Mouse (Mus musculus) A20 (cell line): ENCODE results near the gene Zfp638.
A peak's percentile ranks its signal among the peaks of the same experiment; 100 is the strongest.
"Not testable (repeated sequence)": the region's sequence is repeated elsewhere in the genome, so short reads cannot be mapped to it uniquely, and the experiment has no call there.

Source experiments
- DNase-seq: peaks from one replicate; pipeline ENCODE4 v3.0.0-alpha.2; 2011; ENCODE audit warnings: low read depth, low spot score

The Zfp638 gene

GRCm38 (mm10) chr6:84009915-84010302 lies 143.0 kb downstream of the Zfp638 start:
- DNase-seq: no peak

DNA sequence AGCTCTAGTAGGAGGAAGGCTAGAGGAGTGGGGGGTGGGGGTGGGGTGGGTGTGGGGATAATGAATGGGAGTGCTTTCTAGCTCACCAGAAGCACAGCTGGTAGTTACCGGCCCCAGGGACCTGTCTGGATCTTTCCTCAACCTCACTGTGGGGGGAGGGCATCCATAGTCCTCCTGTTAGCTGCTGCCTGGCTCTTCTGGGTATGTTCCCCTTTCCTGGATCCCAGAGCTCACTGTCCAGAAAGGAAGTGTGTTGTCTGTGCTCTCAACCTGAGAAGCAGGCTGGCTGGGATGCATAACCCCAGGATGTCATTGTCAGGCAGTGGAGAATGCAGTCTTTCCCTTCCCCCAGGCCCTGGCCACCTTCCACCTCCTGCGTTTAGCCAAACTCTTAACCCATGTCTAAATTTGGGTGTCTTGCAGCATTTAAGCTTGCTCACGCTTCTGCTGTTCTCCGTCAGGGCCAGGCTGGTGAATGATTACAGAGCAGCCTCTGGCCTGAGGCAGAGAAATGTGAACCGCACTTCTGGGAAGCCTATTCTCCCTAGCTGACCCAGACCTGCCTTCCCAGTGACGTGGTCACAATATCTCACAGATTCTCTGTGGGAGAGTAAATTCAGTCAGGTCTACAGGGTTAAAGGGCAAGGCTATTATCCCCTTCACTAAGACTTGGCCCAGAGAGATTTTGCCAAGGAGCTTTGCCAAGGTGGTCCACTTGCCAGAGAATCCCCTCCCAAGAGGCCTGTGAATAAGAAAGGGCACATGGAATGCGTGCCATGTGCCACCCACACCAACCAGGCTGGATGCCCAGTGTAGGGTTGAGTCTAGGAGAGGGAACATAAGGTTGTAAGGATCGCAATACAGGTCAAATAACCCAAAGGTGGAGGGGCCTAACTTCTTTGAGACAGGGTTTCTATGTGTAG lies 143.7 kb downstream of the Zfp638 start:
- no peak for DNase-seq

DNA sequence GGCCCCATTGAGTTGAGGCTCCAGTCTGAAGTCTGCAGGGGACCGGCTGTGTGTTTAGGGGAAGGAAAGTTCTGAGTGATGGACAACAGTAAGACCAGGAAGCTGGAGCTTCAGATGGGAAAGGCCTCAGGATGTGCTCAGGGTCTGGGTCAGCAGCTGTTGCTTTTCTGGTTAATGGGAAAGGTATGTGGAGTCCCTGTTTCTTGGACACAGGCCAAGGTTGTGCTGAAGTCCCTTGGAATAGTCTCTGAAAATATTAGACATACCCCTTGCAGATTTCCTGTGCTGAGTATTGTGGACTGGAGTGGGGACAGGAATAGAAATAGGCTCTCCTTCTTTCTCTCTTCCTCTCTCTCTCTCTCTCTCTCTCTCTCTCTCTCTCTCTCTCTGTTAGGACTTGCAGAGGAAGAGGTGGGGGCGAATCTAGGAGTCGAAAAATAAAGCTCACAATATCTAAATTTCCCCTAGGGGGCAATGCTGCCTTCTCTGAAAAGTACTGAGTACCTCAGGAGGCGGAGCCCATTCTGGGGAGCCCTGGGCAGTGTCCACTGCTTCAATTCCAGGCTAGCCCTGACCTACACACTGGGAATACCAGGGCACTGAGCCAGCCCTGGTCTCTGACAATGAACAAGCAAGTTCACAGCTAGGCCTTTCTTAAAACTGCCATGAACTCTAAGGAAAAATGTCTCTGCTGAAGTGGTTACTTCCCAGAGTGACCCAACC lies 148.2 kb downstream of the Zfp638 start:
- DNase-seq: peak; percentile 19

- no peak for DNase-seq
Measured at GRCm38 (mm10) chr6:84016851-84017250, 149.9 kb downstream of the Zfp638 start.

DNA sequence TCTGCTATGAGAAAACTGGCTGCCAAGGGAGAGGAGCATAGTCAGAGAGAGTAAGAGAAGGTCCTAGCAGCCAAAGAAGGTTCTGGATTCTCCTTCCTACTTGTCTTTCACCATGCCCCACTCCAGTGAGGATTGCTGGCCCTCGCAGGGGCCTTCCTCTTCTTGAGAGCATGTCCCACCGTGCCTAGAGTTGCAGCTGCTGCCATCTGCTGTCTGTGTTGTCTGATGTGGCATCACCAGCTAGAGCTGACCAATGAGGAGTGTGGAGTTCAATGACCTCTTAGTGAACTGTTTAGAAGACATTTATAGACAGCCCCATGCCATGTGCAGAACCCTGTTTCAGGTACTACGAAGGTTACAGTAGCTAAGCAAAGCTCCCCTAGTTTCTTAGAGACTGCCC lies 150.5 kb downstream of the Zfp638 start:
- peak; percentile 49 for DNase-seq

DNA sequence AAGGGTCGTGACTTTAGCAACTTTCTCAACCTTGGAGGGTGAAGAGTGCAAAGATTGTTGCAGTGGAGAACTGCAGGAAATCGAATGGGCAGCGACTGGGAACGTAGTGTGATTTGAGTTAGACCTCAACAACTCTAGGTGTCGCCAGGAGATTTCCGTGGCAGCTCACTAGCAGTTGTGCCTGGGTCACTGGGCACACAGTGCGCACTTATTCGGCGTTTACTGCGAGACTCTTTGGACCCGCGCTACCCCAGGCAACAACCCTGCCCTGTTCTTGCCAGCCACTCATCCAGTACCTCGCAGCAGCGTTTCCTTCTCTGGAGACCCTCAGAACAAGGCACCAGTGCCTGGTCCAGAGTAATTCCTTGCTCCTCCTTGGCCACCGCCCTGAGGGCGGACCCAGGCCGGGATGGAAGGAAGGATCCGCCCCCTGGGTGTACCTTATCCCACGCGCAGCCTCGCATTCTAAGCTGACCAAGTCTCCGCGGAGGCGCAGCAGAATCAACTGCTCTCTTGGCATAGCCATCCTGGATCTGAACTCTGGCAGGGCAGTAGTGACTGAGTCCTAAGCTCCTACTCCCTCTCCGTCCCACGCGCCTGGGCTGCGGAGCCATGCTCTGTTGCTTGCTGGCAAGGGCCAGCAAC lies 152.1 kb downstream of the Zfp638 start:
- DNase-seq: no peak

DNA sequence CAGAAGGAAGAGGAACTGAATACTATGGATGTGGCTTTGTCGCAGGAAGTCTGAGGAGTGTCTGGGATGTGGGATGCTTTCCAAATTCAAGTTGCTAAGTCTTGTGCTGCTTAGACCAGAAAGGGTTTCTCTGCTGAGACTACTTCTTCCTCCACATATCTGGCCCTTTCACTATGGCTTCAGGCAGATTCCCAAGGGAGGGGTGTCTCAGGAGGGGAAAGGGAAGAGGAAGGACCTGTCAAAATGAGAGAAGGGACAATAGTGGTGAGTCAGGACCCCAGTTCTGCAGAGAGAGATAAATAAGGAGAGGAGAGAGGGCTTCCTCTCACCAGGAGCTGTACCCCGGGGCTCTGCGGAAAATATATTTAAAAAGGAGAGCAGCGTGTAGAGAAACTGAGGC lies 153.1 kb downstream of the Zfp638 start:
- DNase-seq: no peak

- DNase-seq: no peak
Measured at GRCm38 (mm10) chr6:84021990-84022389, 155.1 kb downstream of the Zfp638 start.

DNA sequence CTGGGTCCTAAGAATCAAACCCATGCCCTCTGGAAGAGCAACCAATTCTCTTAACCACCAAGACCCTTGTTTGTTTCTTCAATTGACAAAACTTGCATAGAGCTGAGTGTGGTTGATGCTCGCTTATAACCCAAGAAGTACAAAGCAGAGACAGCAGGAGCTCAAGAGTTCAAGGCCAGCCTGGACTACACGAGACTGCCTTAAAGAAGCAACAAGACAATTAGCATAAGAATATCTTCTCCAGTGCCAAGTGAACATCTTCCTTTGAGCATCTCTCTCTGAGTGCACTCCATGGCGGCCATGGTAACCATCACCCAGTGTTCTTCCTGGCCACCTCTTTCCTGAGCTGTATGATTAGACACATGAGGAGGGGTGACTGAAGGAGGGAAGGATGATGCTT lies 158.7 kb downstream of the Zfp638 start:
- DNase-seq: no peak

DNA sequence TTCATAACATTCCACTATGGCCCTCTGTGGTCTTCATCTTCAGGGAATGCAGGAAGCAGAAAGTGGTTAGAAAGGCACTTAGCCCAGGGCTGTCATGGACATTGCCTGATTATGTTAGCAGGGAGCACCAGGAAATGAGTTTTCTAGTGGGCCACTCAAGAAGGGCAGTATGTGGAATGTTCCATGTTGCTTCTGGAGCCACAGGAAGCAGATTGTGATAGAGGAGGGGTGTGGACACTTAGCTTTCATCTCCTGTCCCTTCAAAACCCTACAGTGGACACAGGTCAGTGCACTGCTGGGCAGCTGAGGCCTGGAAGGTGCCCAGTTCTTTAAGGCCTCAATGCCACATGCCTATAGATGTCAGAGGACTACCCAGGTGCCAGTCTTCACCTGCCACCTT lies 161.9 kb downstream of the Zfp638 start:
- DNase-seq: no peak

- no peak for DNase-seq
Measured at GRCm38 (mm10) chr6:84029775-84030174, 162.9 kb downstream of the Zfp638 start.

GRCm38 (mm10) chr6:84032516-84032915 lies 165.6 kb downstream of the Zfp638 start:
- DNase-seq: not testable (repeated sequence)
